Mouse (Mus musculus): ENCODE data around the gene Acvr2b. TPM values are rescaled to one million over a fixed set of nuclear protein-coding genes. Genes with fewer than 3 reads are reported as not detected.

The Acvr2b gene
- polyA plus RNA-seq, 1 experiment from 2014 or later = 29.4 TPM

DNA sequence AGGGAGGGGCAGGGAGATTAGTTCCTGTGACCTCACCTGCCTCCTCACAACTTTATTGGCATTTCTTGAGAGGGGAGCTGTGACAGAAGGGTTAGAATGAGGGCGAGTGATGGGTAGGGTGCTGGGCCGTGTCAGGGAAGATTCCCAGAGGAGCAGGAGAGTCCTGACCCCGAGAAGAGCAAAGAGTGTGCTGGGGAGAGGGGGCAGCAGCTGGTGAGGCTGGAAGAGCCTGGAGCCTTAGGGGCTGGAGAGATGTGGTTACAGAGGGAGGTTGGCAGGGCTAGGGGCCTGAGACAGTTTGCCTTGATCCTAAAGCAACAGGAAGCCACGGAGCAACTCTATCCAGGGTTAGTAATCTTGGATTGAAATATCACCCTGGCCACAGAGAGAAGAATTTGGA is 79.7 kb downstream of the Acvr2b start:
- H3K27me3 ChIP-seq (ENCODE audit: control insufficient read depth, insufficient read depth, low read length) = no peaks in the 10 kb centered on the region
- H3K4me2 ChIP-seq (replicated peaks; ENCODE audit: low read depth, low read length) = no peak overlapping the region
- no peak for ATAC-seq (ENCODE audit: insufficient number of reproducible peaks, insufficient read depth, low FRiP score, low read depth)
- WGBS = 79% methylated on average over 4 of the region's 4 CpGs
- no peaks in the 10 kb centered on the region for H3K4me1 ChIP-seq (ENCODE audit: control insufficient read depth, insufficient read depth, low read length)
- H3K9ac ChIP-seq (replicated peaks; ENCODE audit: low read depth, low read length) = no peak overlapping the region
- no peak overlapping the region for H3K27ac ChIP-seq (ENCODE audit: low read length)
- no peak overlapping the region for H3K4me3 ChIP-seq (ENCODE audit: low read depth, low read length)
- H3K9me3 ChIP-seq (ENCODE audit: control insufficient read depth, low read depth, low read length) = no peaks in the 10 kb centered on the region
- H3K36me3 ChIP-seq (ENCODE audit: control insufficient read depth, insufficient read depth, low read length) = no peaks in the 10 kb centered on the region

DNA sequence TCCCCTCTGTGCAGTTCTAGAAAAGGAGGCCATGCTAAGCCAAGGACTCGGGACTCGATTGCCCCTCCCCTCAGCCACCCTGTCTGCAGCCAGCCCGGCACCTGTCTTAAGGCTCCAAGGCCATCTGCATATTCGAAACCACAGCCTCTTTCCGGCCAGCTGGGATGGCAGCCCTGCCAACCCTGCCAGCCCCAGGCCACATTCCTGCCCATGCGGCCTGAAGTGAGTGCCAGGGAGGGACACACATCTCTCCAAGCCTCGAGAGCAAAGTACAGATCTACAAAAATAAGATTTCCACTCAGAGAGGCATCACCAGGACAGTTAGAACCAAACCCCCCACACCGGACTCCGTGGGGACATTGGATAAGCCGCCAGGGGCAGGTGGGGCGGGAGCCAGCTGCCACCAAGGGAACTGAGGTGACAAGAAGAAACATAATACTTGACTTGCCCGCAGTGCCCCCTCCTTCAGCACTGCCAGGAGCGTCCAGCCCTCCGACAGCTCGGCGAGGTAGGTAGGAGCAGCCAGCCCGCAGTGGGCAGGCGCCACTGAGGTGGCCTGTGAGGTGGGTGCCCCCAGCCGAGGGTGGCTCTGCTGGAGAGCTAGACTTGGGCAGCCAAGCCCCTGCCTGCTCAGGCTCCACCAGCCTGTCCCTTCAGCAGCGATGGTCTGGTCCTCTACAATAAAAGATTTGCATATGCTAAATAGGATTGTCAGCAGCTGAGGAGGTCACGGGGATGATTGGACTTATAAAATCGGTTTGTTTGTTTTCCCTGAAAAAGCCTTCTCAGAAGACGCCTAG is 81.8 kb downstream of the Acvr2b start:
- ATAC-seq (ENCODE audit: insufficient number of reproducible peaks, insufficient read depth, low FRiP score, low read depth) = no peak
- Histone ChIP-seq H3K4me2 (replicated peaks; ENCODE audit: low read depth, low read length) (no peak overlapping the region), H3K4me1 (ENCODE audit: control insufficient read depth, insufficient read depth, low read length) (no peaks in the 10 kb centered on the region), H3K9ac (replicated peaks; ENCODE audit: low read depth, low read length) (no peak overlapping the region), H3K27me3 (ENCODE audit: control insufficient read depth, insufficient read depth, low read length) (no peaks in the 10 kb centered on the region), H3K36me3 (ENCODE audit: control insufficient read depth, insufficient read depth, low read length) (no peaks in the 10 kb centered on the region), H3K9me3 (ENCODE audit: control insufficient read depth, low read depth, low read length) (no peaks in the 10 kb centered on the region), H3K4me3 (ENCODE audit: low read depth, low read length) (no peak overlapping the region), H3K27ac (ENCODE audit: low read length) (no peak overlapping the region)
- 50% methylated on average over 23 of the region's 23 CpGs for WGBS

DNA sequence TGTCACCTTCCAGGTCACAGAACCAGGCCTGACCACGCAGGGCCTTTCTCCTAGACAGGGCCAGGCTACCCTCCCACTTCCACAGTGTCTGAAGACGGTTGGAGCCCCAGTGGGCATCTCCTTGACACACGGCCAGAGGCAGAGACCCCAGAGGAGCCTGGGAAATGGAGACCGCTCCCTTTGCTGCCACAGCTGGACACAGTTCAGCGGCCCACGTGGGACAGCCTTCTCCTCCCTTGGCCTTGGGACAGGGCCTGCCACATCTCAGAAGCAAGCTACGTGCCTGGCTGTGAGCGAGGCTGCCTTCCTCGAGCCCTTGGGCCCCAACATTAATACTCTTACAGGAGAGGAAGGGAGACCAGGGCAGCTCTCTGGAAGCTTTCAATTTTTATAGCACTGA is 82.5 kb downstream of the Acvr2b start:
- Histone ChIP-seq H3K4me3 (ENCODE audit: low read depth, low read length) (no peak overlapping the region), H3K27ac (ENCODE audit: low read length) (no peak overlapping the region), H3K4me2 (replicated peaks; ENCODE audit: low read depth, low read length) (no peak overlapping the region), H3K9ac (replicated peaks; ENCODE audit: low read depth, low read length) (no peak overlapping the region), H3K4me1 (ENCODE audit: control insufficient read depth, insufficient read depth, low read length) (no peaks in the 10 kb centered on the region), H3K9me3 (ENCODE audit: control insufficient read depth, low read depth, low read length) (no peaks in the 10 kb centered on the region), H3K27me3 (ENCODE audit: control insufficient read depth, insufficient read depth, low read length) (no peaks in the 10 kb centered on the region), H3K36me3 (ENCODE audit: control insufficient read depth, insufficient read depth, low read length) (no peaks in the 10 kb centered on the region)
- ATAC-seq (ENCODE audit: insufficient number of reproducible peaks, insufficient read depth, low FRiP score, low read depth) = no peak
- WGBS = 57% methylated on average over 9 of the region's 9 CpGs

Other genes starting within 250 kb of the Acvr2b start
- gene Acaa1b, start 245.0 kb upstream of the Acvr2b start, polyA plus RNA-seq (2014; fragmentation: Nextera tagmentation; extraction: Ambion mirVana) = 0.91 and 1.2 TPM in 2 replicates
- gene Gm47289, start 243.0 kb upstream of the Acvr2b start, polyA plus RNA-seq (2014; fragmentation: Nextera tagmentation; extraction: Ambion mirVana) = not detected in 2 replicates
- not detected in 2 replicates for gene Slc22a13, start 193.0 kb upstream of the Acvr2b start, polyA plus RNA-seq (2014; fragmentation: Nextera tagmentation; extraction: Ambion mirVana)
- 16.6 and 16.9 TPM in 2 replicates for gene Oxsr1, start 79.7 kb upstream of the Acvr2b start, polyA plus RNA-seq (2014; fragmentation: Nextera tagmentation; extraction: Ambion mirVana)
- 99.1 and 101 TPM in 2 replicates for gene Acaa1a, start 62.4 kb upstream of the Acvr2b start, polyA plus RNA-seq (2014; fragmentation: Nextera tagmentation; extraction: Ambion mirVana)
- 28.4 and 33.9 TPM in 2 replicates for gene Myd88, start 60.7 kb upstream of the Acvr2b start, polyA plus RNA-seq (2014; fragmentation: Nextera tagmentation; extraction: Ambion mirVana)
- 5.0 and 5.2 TPM in 2 replicates for gene Xylb, start 44.7 kb upstream of the Acvr2b start, polyA plus RNA-seq (2014; fragmentation: Nextera tagmentation; extraction: Ambion mirVana)
- gene Slc22a14, start 36.6 kb upstream of the Acvr2b start, polyA plus RNA-seq (2014; fragmentation: Nextera tagmentation; extraction: Ambion mirVana) = not detected in 2 replicates
- 29.0 and 31.1 TPM in 2 replicates for gene Exog, start 42.8 kb downstream of the Acvr2b start, polyA plus RNA-seq (2014; fragmentation: Nextera tagmentation; extraction: Ambion mirVana)
- gene Scn5a, start 176.9 kb downstream of the Acvr2b start, polyA plus RNA-seq (2014; fragmentation: Nextera tagmentation; extraction: Ambion mirVana) = 0.10 and 0.25 TPM in 2 replicates